Mouse (Mus musculus) E14TG2a.4 (cell line): Measurements from ENCODE around the gene Aatk.
A peak's percentile ranks its signal among the peaks of the same experiment; 100 is the strongest.

Source experiments
- H3K27me3 ChIP-seq: 2 replicates; pipeline ENCODE4 v1.6.1; 2014; ENCODE audit warnings: low read length, control low read depth; ENCODE audit not compliant: insufficient read depth
- H3K36me3 ChIP-seq: 2 replicates; pipeline ENCODE4 v1.6.1; 2014; ENCODE audit warnings: low read length, control low read depth; ENCODE audit not compliant: insufficient read depth
- H3K4me1 ChIP-seq: replicated peaks from 2 replicates; pipeline ENCODE4 v1.6.1; 2014; ENCODE audit warnings: low read depth, low read length, control low read depth
- H3K4me3 ChIP-seq: replicated peaks from 2 replicates; pipeline ENCODE4 v1.5.1; 2014; ENCODE audit warnings: mild to moderate bottlenecking, low read length
- H3K9me3 ChIP-seq: 2 replicates; pipeline ENCODE4 v1.6.1; 2014; ENCODE audit warnings: low read length, control low read depth
- CTCF ChIP-seq: conservative IDR thresholded peaks from 2 replicates; pipeline ENCODE4 v1.5.1; 2014; ENCODE audit warnings: low read length
- NANOG ChIP-seq: IDR thresholded peaks from 2 replicates; pipeline ENCODE4 v1.6.1; 2014; ENCODE audit warnings: borderline replicate concordance, low read length, mixed read lengths
- POU5F1 ChIP-seq: IDR thresholded peaks from 2 replicates; pipeline ENCODE4 v1.6.1; 2014; ENCODE audit warnings: low read length, borderline replicate concordance

Aatk gene

GRCm38 (mm10) chr11:120046553-120047191 lies at the start of gene Aatk:
Gene Aatk, minus strand, starts transcription at chr11:120047167.
- H3K4me3 ChIP-seq, result peak within 1 kb of the TSS; percentile 77
- H3K9me3 ChIP-seq, result peaks cover 4% of the 10 kb centered on the region; the same call in 1 of the 2 replicates
- H3K27me3 ChIP-seq, result peaks cover 50% of the 10 kb centered on the region
- TF ChIP-seq NANOG, result no peak
- TF ChIP-seq POU5F1, result no peak
- no peak for TF ChIP-seq CTCF
- no peaks in the 10 kb centered on the region for H3K36me3 ChIP-seq
- peaks cover 37% of the 10 kb centered on the region for H3K4me1 ChIP-seq

DNA sequence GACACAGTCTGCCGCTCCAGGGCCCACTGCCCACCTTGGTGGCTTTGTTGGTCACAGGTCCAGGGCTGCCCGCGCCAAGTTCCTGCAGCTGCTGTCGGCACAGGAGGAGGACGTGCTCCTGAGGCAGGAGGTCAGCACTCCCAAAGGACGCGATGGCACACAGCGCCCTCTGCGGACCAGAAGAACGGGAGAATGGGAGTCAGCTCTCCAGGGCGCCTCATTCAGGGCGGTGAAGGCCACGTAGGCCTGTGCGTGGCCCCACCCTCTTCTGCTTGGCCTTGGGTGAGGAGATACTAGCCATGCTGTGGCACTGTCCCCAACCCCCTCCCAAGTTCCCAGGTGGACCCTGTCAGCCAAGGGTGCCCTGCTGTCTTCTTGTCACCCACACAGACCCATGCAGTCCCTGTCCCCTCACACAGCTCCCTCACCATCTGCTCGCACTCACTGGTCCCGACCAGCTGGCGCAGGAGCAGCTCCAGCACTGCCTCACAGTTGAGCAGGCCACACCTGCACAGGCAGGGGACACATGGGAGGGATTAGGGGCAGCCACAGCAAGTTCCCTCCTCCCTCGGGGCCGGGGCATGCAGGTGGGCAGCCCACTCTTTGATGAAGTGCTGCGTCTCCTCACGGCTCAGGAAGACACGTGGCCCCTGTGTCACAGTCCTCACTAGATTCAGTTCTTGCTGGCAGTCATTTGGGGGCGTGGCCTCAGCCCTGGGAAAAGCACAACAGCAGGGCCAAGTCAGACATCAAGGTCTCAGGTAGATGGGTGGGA lies 46.0 kb upstream of the Aatk start:
- Histone ChIP-seq H3K4me3 (peak overlapping the region; percentile 30), H3K4me1 (peaks cover 77% of the 10 kb centered on the region), H3K36me3 (peaks cover 71% of the 10 kb centered on the region), H3K27me3 (no peaks in the 10 kb centered on the region), H3K9me3 (no peaks in the 10 kb centered on the region)
- TF ChIP-seq POU5F1 (no peak), CTCF (no peak), NANOG (no peak)

DNA sequence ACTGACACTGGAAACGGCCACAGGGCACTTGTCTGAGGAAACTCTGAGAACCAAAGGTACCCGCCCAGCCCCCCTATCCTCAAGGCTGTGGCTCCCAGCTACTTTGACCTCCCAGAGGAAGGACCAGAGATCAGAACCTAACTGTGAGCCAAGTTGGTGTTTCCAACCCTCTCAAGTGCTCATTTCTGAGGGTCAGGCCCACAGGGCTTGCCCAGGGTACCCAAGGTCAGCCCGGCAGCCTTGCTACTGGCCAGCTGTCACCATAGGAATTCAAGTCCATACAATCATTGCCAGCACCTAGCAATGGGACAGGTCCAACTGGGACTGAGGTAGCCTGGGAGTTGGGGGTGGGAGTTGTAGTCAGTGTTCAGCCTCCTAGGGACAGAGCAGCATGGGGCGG lies 43.7 kb upstream of the Aatk start:
- no peaks in the 10 kb centered on the region for H3K27me3 ChIP-seq
- H3K4me1 ChIP-seq, result peaks cover 68% of the 10 kb centered on the region
- H3K9me3 ChIP-seq, result no peaks in the 10 kb centered on the region
- no peak for TF ChIP-seq CTCF
- no peak for TF ChIP-seq POU5F1
- TF ChIP-seq NANOG, result no peak
- H3K36me3 ChIP-seq, result peaks cover 53% of the 10 kb centered on the region
- H3K4me3 ChIP-seq, result 0 out of 2 replicates have a peak overlapping the region, but pooled peaks have one; percentile 7

GRCm38 (mm10) chr11:120086702-120087152 lies 39.8 kb upstream of the Aatk start, which contains the start of gene Cep131:
Gene Cep131, minus strand, starts transcription at chr11:120086827.
- Histone ChIP-seq H3K4me1 (peaks cover 71% of the 10 kb centered on the region), H3K36me3 (peaks cover 36% of the 10 kb centered on the region), H3K4me3 (peak within 1 kb of the TSS; percentile 93), H3K9me3 (no peaks in the 10 kb centered on the region), H3K27me3 (no peaks in the 10 kb centered on the region)
- TF ChIP-seq CTCF, result no peak
- no peak for TF ChIP-seq POU5F1

- no peaks in the 10 kb centered on the region for H3K27me3 ChIP-seq
- peaks cover 69% of the 10 kb centered on the region for H3K4me1 ChIP-seq
- no peak for TF ChIP-seq CTCF
- TF ChIP-seq POU5F1, result no peak
- no peak for TF ChIP-seq NANOG
- no peaks in the 10 kb centered on the region for H3K9me3 ChIP-seq
- H3K4me3 ChIP-seq, result peak overlapping the region; percentile 93
- H3K36me3 ChIP-seq, result peaks cover 34% of the 10 kb centered on the region
These were observed 39.1 kb upstream of the Aatk start for GRCm38 (mm10) chr11:120085891-120086627.

- H3K27me3 ChIP-seq, result no peaks in the 10 kb centered on the region
- H3K9me3 ChIP-seq, result peaks cover 20% of the 10 kb centered on the region
- no peak overlapping the region for H3K4me3 ChIP-seq
- peaks cover 80% of the 10 kb centered on the region for H3K36me3 ChIP-seq
- H3K4me1 ChIP-seq, result peaks cover 45% of the 10 kb centered on the region
- TF ChIP-seq CTCF (no peak), NANOG (no peak), POU5F1 (no peak)
These were observed 33.3 kb upstream of the Aatk start for GRCm38 (mm10) chr11:120080282-120080681.

DNA sequence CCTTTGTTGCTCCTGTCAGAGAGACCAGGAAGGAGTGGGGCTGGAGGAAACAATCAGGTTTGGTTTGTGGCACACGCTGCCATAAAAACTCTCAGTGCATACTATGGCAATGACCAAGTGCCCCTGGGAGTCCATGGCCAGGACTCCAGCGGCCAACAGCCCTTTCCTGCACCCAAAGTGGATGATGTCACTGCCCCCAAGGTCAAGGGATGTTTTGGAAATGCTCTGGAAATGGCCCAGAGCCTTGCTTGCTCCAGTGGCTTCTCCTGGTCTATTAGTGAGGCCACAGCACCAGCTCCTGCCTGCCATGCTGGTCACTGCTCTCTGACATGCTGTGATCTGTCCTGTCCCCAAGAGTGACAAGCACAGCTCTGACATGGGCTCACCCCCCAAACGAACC lies 29.2 kb upstream of the Aatk start:
- Histone ChIP-seq H3K27me3 (no peaks in the 10 kb centered on the region), H3K9me3 (peaks cover 20% of the 10 kb centered on the region), H3K4me1 (peaks cover 60% of the 10 kb centered on the region), H3K36me3 (peaks cover 89% of the 10 kb centered on the region), H3K4me3 (no peak overlapping the region)
- no peak for TF ChIP-seq CTCF

DNA sequence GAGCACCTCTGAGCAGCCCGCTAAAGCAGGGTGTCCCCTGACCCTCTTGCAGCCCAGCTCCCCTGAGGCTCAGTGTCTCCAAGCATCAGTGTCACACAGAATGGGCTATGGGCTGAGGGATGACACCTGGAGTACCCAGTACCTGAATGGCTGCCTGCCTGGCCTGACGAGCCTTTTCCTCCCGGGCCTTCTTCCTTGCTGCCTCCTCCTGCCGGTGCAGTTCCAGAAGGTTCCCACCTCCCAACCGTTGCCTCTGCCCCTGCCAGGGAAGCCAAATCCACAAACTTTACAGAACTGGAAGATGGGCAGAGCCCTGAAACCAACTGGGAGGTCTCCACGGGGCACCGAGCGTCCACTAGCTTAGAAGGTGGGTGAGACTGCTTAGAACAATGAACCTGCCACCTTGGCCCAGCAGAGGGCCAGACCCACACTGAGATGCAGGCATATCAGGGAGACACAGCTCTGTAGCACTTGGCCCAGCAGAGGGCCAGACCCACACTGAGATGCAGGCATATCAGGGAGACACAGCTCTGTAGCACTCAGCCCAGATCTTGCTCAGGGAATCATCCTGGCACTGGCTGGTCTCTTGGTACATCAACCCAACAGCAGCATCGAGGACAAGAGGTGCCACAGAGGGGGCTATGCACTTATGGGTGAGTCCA lies 26.1 kb upstream of the Aatk start:
- Histone ChIP-seq H3K4me1 (peaks cover 91% of the 10 kb centered on the region), H3K4me3 (0 out of 2 replicates have a peak overlapping the region, but pooled peaks have one; percentile 20), H3K27me3 (no peaks in the 10 kb centered on the region), H3K36me3 (peaks cover 91% of the 10 kb centered on the region), H3K9me3 (no peaks in the 10 kb centered on the region)
- TF ChIP-seq POU5F1, result no peak
- TF ChIP-seq NANOG, result no peak
- TF ChIP-seq CTCF, result no peak
